In the genomic region with DNA sequence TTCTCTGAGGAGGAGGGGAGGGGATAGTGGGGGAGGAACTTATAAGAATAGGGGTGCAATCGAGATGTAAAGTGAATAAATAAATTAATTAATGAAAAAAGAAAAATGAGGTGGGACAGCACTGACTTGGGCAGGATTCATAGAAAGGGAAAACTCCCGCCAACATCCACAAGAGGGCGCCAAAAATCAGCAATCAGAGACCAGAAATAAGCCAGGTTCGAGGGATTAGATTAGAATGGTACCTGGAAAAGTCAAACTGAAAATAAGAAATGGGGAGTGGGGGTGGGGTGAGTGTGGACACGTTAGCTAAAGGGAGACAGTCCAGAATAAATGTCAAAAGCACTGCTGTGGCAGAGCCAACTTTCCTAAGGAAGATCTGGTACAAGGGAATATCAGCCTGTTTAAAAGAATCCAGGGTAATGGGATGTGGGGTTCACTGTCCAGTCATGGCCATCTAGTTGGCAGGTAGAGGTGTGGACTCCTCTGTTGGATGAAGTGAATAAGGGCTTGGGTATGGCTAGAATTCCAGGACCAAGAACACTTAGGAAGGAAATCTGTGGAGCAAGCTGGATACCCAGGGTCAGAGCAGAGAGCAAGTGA, we compare ENCODE assay signal across 8 mouse cellular contexts. TPM values are rescaled to one million over a fixed set of nuclear protein-coding genes. Genes with fewer than 3 reads are reported as not detected.
DNase-seq lines count a peak whose midpoint lies in the region; ATAC-seq and TF ChIP-seq lines count a peak whose summit lies in the region.

No protein-coding gene starts in this region.

- peak; percentile 64 for DNase-seq in embryo, embryonic 10 days (ENCODE audit: low spot score)
- DNase-seq in heart, adult 8-10 months (ENCODE audit: low spot score) = peak; percentile 69
- peak; percentile 72 for DNase-seq in limb, embryonic 14.5 days (ENCODE audit: low spot score)
- peak; percentile 74 for DNase-seq in midbrain, postnatal 0 days (ENCODE audit: low spot score)
- DNase-seq in spleen, postnatal 36 days (ENCODE audit: low spot score in 2 of 2) = peak; percentile 26 to 36

- H3K79me2 ChIP-seq in C2C12 (ENCODE audit: control insufficient read depth, insufficient read depth) = no peaks in the 10 kb centered on the region

- H3K4me3 ChIP-seq in C2C12 (ENCODE audit: insufficient read depth, poor library complexity, severe bottlenecking) = no peak overlapping the region
- H3K4me3 ChIP-seq in kidney, embryonic 14.5 days (ENCODE audit: low read length) = no peak overlapping the region
- H3K4me3 ChIP-seq in limb, embryonic 14.5 days (replicated peaks; ENCODE audit: low read length) = no peak overlapping the region
- H3K4me3 ChIP-seq in midbrain, postnatal 0 days (ENCODE audit: low read depth, low read length) = no peak overlapping the region

- no peak for TF ChIP-seq POLR2A in limb, embryonic 14.5 days (IDR thresholded peaks at IDR 0.05; ENCODE audit: borderline replicate concordance, extremely low read depth, insufficient read depth, insufficient read length)

- H3K9ac ChIP-seq in kidney, embryonic 14.5 days (ENCODE audit: low read depth, low read length) = no peak overlapping the region
- H3K9ac ChIP-seq in limb, embryonic 14.5 days (ENCODE audit: low read depth, low read length, severe bottlenecking) = no peak overlapping the region
- H3K9ac ChIP-seq in midbrain, postnatal 0 days (replicated peaks; ENCODE audit: low read length, poor library complexity, severe bottlenecking) = no peak overlapping the region

- no peak overlapping the region for H3K27ac ChIP-seq in kidney, embryonic 14.5 days (ENCODE audit: low read depth, low read length)
- H3K27ac ChIP-seq in limb, embryonic 14.5 days (replicated peaks; ENCODE audit: low read depth, low read length) = no peak overlapping the region
- H3K27ac ChIP-seq in midbrain, postnatal 0 days (ENCODE audit: low read depth, low read length) = no peak overlapping the region

- H3K4me1 ChIP-seq in kidney, embryonic 14.5 days (ENCODE audit: control insufficient read depth, insufficient read depth, low read length) = peaks cover 3% of the 10 kb centered on the region; the same call in 1 of the 2 replicates
- no peaks in the 10 kb centered on the region for H3K4me1 ChIP-seq in limb, embryonic 14.5 days (ENCODE audit: control insufficient read depth, insufficient read depth, low read length)
- no peaks in the 10 kb centered on the region for H3K4me1 ChIP-seq in midbrain, postnatal 0 days (ENCODE audit: insufficient read depth, low read length)

- no peak overlapping the region for H3K4me2 ChIP-seq in kidney, embryonic 14.5 days (replicated peaks; ENCODE audit: low read depth, low read length)
- H3K4me2 ChIP-seq in limb, embryonic 14.5 days (replicated peaks; ENCODE audit: low read depth, low read length, severe bottlenecking) = no peak overlapping the region
- no peak overlapping the region for H3K4me2 ChIP-seq in midbrain, postnatal 0 days (ENCODE audit: low read depth, low read length, poor library complexity, severe bottlenecking)

- TF ChIP-seq CTCF in C2C12 (IDR thresholded peaks at IDR 0.05; ENCODE audit: control insufficient read depth, insufficient read depth, insufficient read length) = peak; percentile 18
- TF ChIP-seq CTCF in midbrain, postnatal 0 days (IDR thresholded peaks at IDR 0.05) = peak; percentile 88

- no peaks in the 10 kb centered on the region for H3K27me3 ChIP-seq in C2C12 (ENCODE audit: control insufficient read depth, insufficient read depth, insufficient read length)
- no peaks in the 10 kb centered on the region for H3K27me3 ChIP-seq in kidney, embryonic 14.5 days (ENCODE audit: control insufficient read depth, insufficient read depth, low read length)
- no peaks in the 10 kb centered on the region for H3K27me3 ChIP-seq in limb, embryonic 14.5 days (ENCODE audit: control insufficient read depth, insufficient read depth, low read length)
- H3K27me3 ChIP-seq in midbrain, postnatal 0 days (ENCODE audit: insufficient read depth, low read length) = no peaks in the 10 kb centered on the region

- no peak overlapping the region for H3ac ChIP-seq in C2C12 (ENCODE audit: control insufficient read depth, insufficient read length, low read depth)

- ATAC-seq in activated CD4-positive, CD25-positive, alpha-beta regulatory T cell, adult 4 months = peak; percentile 78
- peak; percentile 73; the same call in 1 of the 2 replicates for ATAC-seq in kidney, embryonic 14.5 days (ENCODE audit: low FRiP score, low TSS enrichment)
- no peak for ATAC-seq in limb, embryonic 14.5 days (ENCODE audit: low FRiP score, low read depth)
- ATAC-seq in midbrain, postnatal 0 days (ENCODE audit: low FRiP score) = peak; percentile 34

- no peaks in the 10 kb centered on the region for H3K9me3 ChIP-seq in kidney, embryonic 14.5 days (ENCODE audit: control insufficient read depth, low read length)
- no peaks in the 10 kb centered on the region for H3K9me3 ChIP-seq in limb, embryonic 14.5 days (ENCODE audit: control insufficient read depth, low read length)
- no peaks in the 10 kb centered on the region for H3K9me3 ChIP-seq in midbrain, postnatal 0 days (ENCODE audit: low read length)

- 1% methylated on average over 5 of the region's 5 CpGs for WGBS in kidney, embryonic 14.5 days
- WGBS in limb, embryonic 14.5 days = 0% methylated on average over 5 of the region's 5 CpGs
- WGBS in midbrain, postnatal 0 days = 2% methylated on average over 5 of the region's 5 CpGs

- H3K36me3 ChIP-seq in C2C12 (ENCODE audit: control insufficient read depth, insufficient read depth) = no peaks in the 10 kb centered on the region
- H3K36me3 ChIP-seq in kidney, embryonic 14.5 days (ENCODE audit: control insufficient read depth, insufficient read depth, low read length) = no peaks in the 10 kb centered on the region
- H3K36me3 ChIP-seq in limb, embryonic 14.5 days (ENCODE audit: control insufficient read depth, insufficient read depth, low read length) = no peaks in the 10 kb centered on the region
- no peaks in the 10 kb centered on the region for H3K36me3 ChIP-seq in midbrain, postnatal 0 days (ENCODE audit: insufficient read depth, low read length)

- H3K79me3 ChIP-seq in C2C12 (ENCODE audit: low read depth) = no peaks in the 10 kb centered on the region

TF ChIP-seq in C2C12, 6 proteins besides CTCF, POLR2A, EP300 and RAD21:
- TF ChIP-seq MYOG (IDR thresholded peaks at IDR 0.05; ENCODE audit: control insufficient read depth, extremely low read depth, insufficient read length) (no peak), USF1 (IDR thresholded peaks at IDR 0.05; ENCODE audit: low read depth) (no peak)

RNA-seq across cellular contexts. Expression of a gene that starts 41.9 kb away (rescaled TPM):
- 0.13 TPM for polyA plus RNA-seq in C2C12 (2012; fragmentation: generic; extraction: Trizol)
- polyA plus RNA-seq in activated CD4-positive, CD25-positive, alpha-beta regulatory T cell, adult 4 months (2017; shearing (Covaris generic)) = not detected
- total RNA-seq in heart, adult 8-10 months (2022) = 10 to 100 TPM; 10.9 to 15.1 (median 12.2) TPM
- 34.0 and 40.2 TPM in 2 replicates for polyA plus RNA-seq in kidney, embryonic 14.5 days (2014; fragmentation: Nextera tagmentation; extraction: Ambion mirVana)
- 73.5 and 80.4 TPM in 2 replicates for polyA plus RNA-seq in limb, embryonic 14.5 days (2012; rRNA removed)
- 35.3 and 43.2 TPM in 2 replicates for polyA plus RNA-seq in limb, embryonic 14.5 days (2014; fragmentation: Nextera tagmentation; extraction: Ambion mirVana)
- 2.5 and 5.2 TPM in 2 replicates for total RNA-seq in midbrain, postnatal 0 days (2014; rRNA removed)
- polyA plus RNA-seq in midbrain, postnatal 0 days (2015; fragmentation: Nextera tagmentation; extraction: Ambion mirVana) = 0.76 and 1.2 TPM in 2 replicates

Comparison
In these comparisons a context has a peak if more than half of its experiments do, and no peak if none do; other contexts are left out.
1. RNA of a gene that starts 41.9 kb away (polyA plus RNA-seq): 35.3 to 80.4 TPM in limb, embryonic 14.5 days and 34.0 to 40.2 TPM in kidney, embryonic 14.5 days; 0.76 to 1.2 TPM in midbrain, postnatal 0 days, 0.13 TPM in C2C12 (single experiment) and not detected in activated CD4-positive, CD25-positive, alpha-beta regulatory T cell, adult 4 months; every median in the first group is over 10 times any median in the second.
2. Peak in every context shown above with its lines, with median percentiles within 50 percentile points of each other: DNase-seq.